Mouse (Mus musculus) stomach, postnatal 0 days (tissue): ENCODE measurements around the gene Gm6904. TPM values are rescaled to one million over a fixed set of nuclear protein-coding genes. Genes with fewer than 3 reads are reported as not detected.
A peak's percentile ranks its signal among the peaks of the same experiment; 100 is the strongest.

Source experiments
- ATAC-seq: fragments of 200-750 bp; cut with Nextera tagmentation; 2 replicates; pipeline ENCODE4 v1.8.0; 2017; ENCODE audit not compliant: low FRiP score, low TSS enrichment
- DNase-seq: peaks from one replicate; pipeline ENCODE4 v3.0.0-alpha.2; 2016; ENCODE audit warnings: low spot score
- H3K27ac ChIP-seq: fragments of 300-500 bp; sonication (generic); replicated peaks from 2 replicates; pipeline ENCODE4 v1.5.1; 2014; ENCODE audit warnings: mild to moderate bottlenecking, control low read depth
- H3K27me3 ChIP-seq: fragments of 300-500 bp; sonication (generic); 2 replicates; pipeline ENCODE4 v1.6.1; 2014; ENCODE audit warnings: low read length; ENCODE audit not compliant: control insufficient read depth, insufficient read depth
- H3K36me3 ChIP-seq: fragments of 300-500 bp; sonication (generic); 2 replicates; pipeline ENCODE4 v1.6.1; 2014; ENCODE audit warnings: low read length, mixed read lengths; ENCODE audit not compliant: control insufficient read depth, insufficient read depth
- H3K4me1 ChIP-seq: fragments of 300-500 bp; sonication (generic); replicated peaks from 2 replicates; pipeline ENCODE4 v1.6.1; 2014; ENCODE audit warnings: antibody characterized with exemption; ENCODE audit not compliant: control insufficient read depth, insufficient read depth
- H3K4me2 ChIP-seq: fragments of 300-500 bp; sonication (generic); replicated peaks from 2 replicates; pipeline ENCODE4 v1.6.1; 2014; ENCODE audit warnings: low read depth, mild to moderate bottlenecking, control low read depth, moderate library complexity
- H3K4me3 ChIP-seq: fragments of 300-500 bp; sonication (generic); 2 replicates; pipeline ENCODE4 v1.5.1; 2014; ENCODE audit warnings: low read depth, low read length, control low read depth
- H3K9ac ChIP-seq: fragments of 300-500 bp; sonication (generic); 2 replicates; pipeline ENCODE4 v1.6.1; 2014; ENCODE audit warnings: mild to moderate bottlenecking, low read length, control low read depth, mixed read lengths
- H3K9me3 ChIP-seq: fragments of 300-500 bp; sonication (generic); 2 replicates; pipeline ENCODE4 v1.6.1; 2016; ENCODE audit warnings: low read length; ENCODE audit not compliant: control insufficient read depth
- CTCF ChIP-seq: IDR thresholded peaks from 2 replicates; pipeline ENCODE4 v1.5.1; 2016; ENCODE audit warnings: antibody characterized with exemption, low read depth, mild to moderate bottlenecking, moderate library complexity
- EP300 ChIP-seq: optimal IDR thresholded peaks from 2 replicates; pipeline ENCODE3; 2016; ENCODE audit warnings: antibody characterized with exemption
- WGBS: fragments of 180-500 bp; shearing (Covaris S2); extraction: QIAGEN DNeasy Blood & Tissue Kit; methylation state at CpG from one replicate; pipeline ENCODE4 v1.1.7; 2014; 5-methylcytosine and 5-hydroxymethylcytosine counted together
- polyA plus RNA-seq: library from polyadenylated mRNA; unstranded; fragments of >200 nt; fragmentation: Nextera tagmentation; extraction: Ambion mirVana; gene quantifications from 2 replicates; pipeline ENCODE4 v1.2.1, GENCODE M21; 2015

The Gm6904 gene
- polyA plus RNA-seq, 1 experiment from 2014 or later = not detected

- no peaks in the 10 kb centered on the region for H3K27me3 ChIP-seq
- no peaks in the 10 kb centered on the region for H3K9me3 ChIP-seq
- no peak overlapping the region for H3K4me2 ChIP-seq
- H3K27ac ChIP-seq = no peak overlapping the region
- no peak for TF ChIP-seq EP300
- peak; percentile 71 for TF ChIP-seq CTCF
- no peak overlapping the region for H3K9ac ChIP-seq
- no peaks in the 10 kb centered on the region for H3K4me1 ChIP-seq
- H3K36me3 ChIP-seq = peaks cover 34% of the 10 kb centered on the region
- H3K4me3 ChIP-seq = no peak overlapping the region
- DNase-seq (peak; percentile 65), ATAC-seq (0 out of 2 replicates have a peak, but pooled peaks have one; percentile 54)
- whole genome bisulfite sequencing = 57% methylated on average over 5 of the region's 5 CpGs
Measured at GRCm38 (mm10) chr14:59232003-59232402, 28.0 kb downstream of the Gm6904 start.

GRCm38 (mm10) chr14:59230331-59230966, 29.6 kb downstream of the Gm6904 start:
- Histone ChIP-seq H3K27ac (no peak overlapping the region), H3K36me3 (peaks cover 29% of the 10 kb centered on the region), H3K9ac (no peak overlapping the region), H3K9me3 (no peaks in the 10 kb centered on the region), H3K4me3 (no peak overlapping the region), H3K4me2 (no peak overlapping the region), H3K4me1 (no peaks in the 10 kb centered on the region), H3K27me3 (no peaks in the 10 kb centered on the region)
- 87% methylated on average over 21 of the region's 21 CpGs for WGBS
- DNase-seq (no peak), ATAC-seq (no peak)
- no peak for TF ChIP-seq EP300
- TF ChIP-seq CTCF = no peak

- no peak for TF ChIP-seq EP300
- peak; percentile 31 for TF ChIP-seq CTCF
- peaks cover 29% of the 10 kb centered on the region for H3K36me3 ChIP-seq
- no peak for DNase-seq
Measured at GRCm38 (mm10) chr14:59229822-59230221, 30.2 kb downstream of the Gm6904 start.

GRCm38 (mm10) chr14:59226240-59226639, 33.8 kb downstream of the Gm6904 start:
- no peak overlapping the region for H3K4me3 ChIP-seq
- no peak overlapping the region for H3K4me2 ChIP-seq
- H3K36me3 ChIP-seq = peaks cover 23% of the 10 kb centered on the region
- TF ChIP-seq EP300 (no peak), CTCF (no peak)
- H3K27ac ChIP-seq = no peak overlapping the region
- no peak overlapping the region for H3K9ac ChIP-seq
- no peaks in the 10 kb centered on the region for H3K4me1 ChIP-seq
- ATAC-seq (no peak), DNase-seq (no peak)
- no peaks in the 10 kb centered on the region for H3K27me3 ChIP-seq
- WGBS = 94% methylated on average over 11 of the region's 11 CpGs
- no peaks in the 10 kb centered on the region for H3K9me3 ChIP-seq

More at GRCm38 (mm10) chr14:59229822-59230221, 30.2 kb downstream of the Gm6904 start:
- Histone ChIP-seq H3K9ac (no peak overlapping the region), H3K4me2 (no peak overlapping the region), H3K9me3 (no peaks in the 10 kb centered on the region), H3K4me3 (no peak overlapping the region), H3K27me3 (no peaks in the 10 kb centered on the region), H3K4me1 (no peaks in the 10 kb centered on the region), H3K27ac (no peak overlapping the region)
- 95% methylated on average over 3 of the region's 3 CpGs for WGBS
- ATAC-seq = no peak

- no peak overlapping the region for H3K4me3 ChIP-seq
- no peak overlapping the region for H3K9ac ChIP-seq
- no peaks in the 10 kb centered on the region for H3K9me3 ChIP-seq
- H3K27me3 ChIP-seq = no peaks in the 10 kb centered on the region
- no peak for ATAC-seq
- TF ChIP-seq EP300 = no peak
- no peak for TF ChIP-seq CTCF
- 68% methylated on average over 3 of the region's 3 CpGs for WGBS
- no peak overlapping the region for H3K4me2 ChIP-seq
- H3K27ac ChIP-seq = no peak overlapping the region
- no peak for DNase-seq
- peaks cover 12% of the 10 kb centered on the region for H3K36me3 ChIP-seq
- no peaks in the 10 kb centered on the region for H3K4me1 ChIP-seq
Measured at GRCm38 (mm10) chr14:59219241-59219640, 40.8 kb downstream of the Gm6904 start.

- Histone ChIP-seq H3K4me2 (no peak overlapping the region), H3K4me3 (no peak overlapping the region), H3K9ac (no peak overlapping the region), H3K4me1 (no peaks in the 10 kb centered on the region), H3K27ac (no peak overlapping the region), H3K9me3 (no peaks in the 10 kb centered on the region), H3K27me3 (no peaks in the 10 kb centered on the region), H3K36me3 (peaks cover 3% of the 10 kb centered on the region; the same call in 1 of the 2 replicates)
- 94% methylated on average over 2 of the region's 2 CpGs for WGBS
- DNase-seq (no peak), ATAC-seq (no peak)
- TF ChIP-seq EP300 (no peak), CTCF (no peak)
Measured at GRCm38 (mm10) chr14:59209816-59210215, 50.2 kb downstream of the Gm6904 start.
